8 mouse cellular contexts compared by ENCODE assay signal in genomic region chr11:78247012-78247348, GRCm38 (mm10). TPM values are rescaled to one million over a fixed set of nuclear protein-coding genes. Genes with fewer than 3 reads are reported as not detected.
DNase-seq lines count a peak whose midpoint lies in the region; ATAC-seq and TF ChIP-seq lines count a peak whose summit lies in the region.

No protein-coding gene starts in this region.

- H3K9ac ChIP-seq in embryonic facial prominence, embryonic 13.5 days, result no peak overlapping the region
- no peak overlapping the region for H3K9ac ChIP-seq in hindbrain, postnatal 0 days (replicated peaks; ENCODE audit: low read length)

- DNase-seq in layer of hippocampus, adult 2 months (ENCODE audit: low spot score in 2 of 2), result no peak
- no peak for DNase-seq in layer of hippocampus, adult 9-11 months
- no peak for DNase-seq in hindbrain, postnatal 0 days (ENCODE audit: low spot score)
- DNase-seq in adrenal gland, postnatal 4 days (ENCODE audit: low spot score in 2 of 2), result no peak
- DNase-seq in frontal cortex, postnatal 36 days (ENCODE audit: low spot score in 2 of 2), result no peak
- DNase-seq in adrenal gland, postnatal 25 days, result no peak

- H3K27me3 ChIP-seq in embryonic facial prominence, embryonic 13.5 days, result no peaks in the 10 kb centered on the region
- H3K27me3 ChIP-seq in hindbrain, postnatal 0 days (ENCODE audit: insufficient read depth, low read length), result no peaks in the 10 kb centered on the region
- H3K27me3 ChIP-seq in myocyte (ENCODE audit: control insufficient read depth, insufficient read depth, insufficient read length), result no peaks in the 10 kb centered on the region

- peaks cover 32% of the 10 kb centered on the region for H3K4me1 ChIP-seq in embryonic facial prominence, embryonic 13.5 days
- peaks cover 14% of the 10 kb centered on the region for H3K4me1 ChIP-seq in hindbrain, postnatal 0 days (ENCODE audit: insufficient read depth, low read length)

- TF ChIP-seq POLR2A in myocyte (IDR thresholded peaks at IDR 0.05; ENCODE audit: insufficient read length, low read depth), result no peak

- H3K4me2 ChIP-seq in embryonic facial prominence, embryonic 13.5 days, result peak overlapping the region; percentile 79
- peak overlapping the region; percentile 81 for H3K4me2 ChIP-seq in hindbrain, postnatal 0 days (ENCODE audit: low read depth, low read length)
- peak overlapping the region; percentile 85 for H3K4me2 ChIP-seq in myocyte (ENCODE audit: low read depth)

- no peak overlapping the region for H3ac ChIP-seq in myocyte (ENCODE audit: control insufficient read depth, insufficient read length)

- H3K79me2 ChIP-seq in myocyte (ENCODE audit: control insufficient read depth, insufficient read depth), result peaks cover 82% of the 10 kb centered on the region

- ATAC-seq in embryonic facial prominence, embryonic 13.5 days (ENCODE audit: insufficient number of reproducible peaks, insufficient read depth, low FRiP score, low TSS enrichment, low read depth), result no peak
- ATAC-seq in hindbrain, postnatal 0 days, result no peak

- 62% methylated on average over 3 of the region's 3 CpGs for WGBS in embryonic facial prominence, embryonic 13.5 days
- 81% methylated on average over 3 of the region's 3 CpGs for WGBS in hindbrain, postnatal 0 days

- H3K27ac ChIP-seq in layer of hippocampus, adult 2 months, result 0 out of 2 replicates have a peak overlapping the region, but pooled peaks have one; percentile 98
- no peak overlapping the region for H3K27ac ChIP-seq in embryonic facial prominence, embryonic 13.5 days
- H3K27ac ChIP-seq in hindbrain, postnatal 0 days, result no peak overlapping the region

- H3K9me3 ChIP-seq in embryonic facial prominence, embryonic 13.5 days, result no peaks in the 10 kb centered on the region
- H3K9me3 ChIP-seq in hindbrain, postnatal 0 days (ENCODE audit: low read length), result no peaks in the 10 kb centered on the region

- H3K4me3 ChIP-seq in layer of hippocampus, adult 2 months, result peak overlapping the region; percentile 99; the same call in 1 of the 2 replicates
- peak overlapping the region; percentile 96; the same call in 1 of the 2 replicates for H3K4me3 ChIP-seq in embryonic facial prominence, embryonic 13.5 days
- no peak overlapping the region for H3K4me3 ChIP-seq in hindbrain, postnatal 0 days (ENCODE audit: low read length)
- H3K4me3 ChIP-seq in myocyte, result peak overlapping the region; percentile 97

- peaks cover 20% of the 10 kb centered on the region for H3K36me3 ChIP-seq in embryonic facial prominence, embryonic 13.5 days
- H3K36me3 ChIP-seq in hindbrain, postnatal 0 days (ENCODE audit: insufficient read depth, low read length), result peaks cover 5% of the 10 kb centered on the region; the same call in 1 of the 2 replicates
- peaks cover 6% of the 10 kb centered on the region for H3K36me3 ChIP-seq in myocyte (ENCODE audit: control insufficient read depth, insufficient read depth)

- no peak for TF ChIP-seq CTCF in layer of hippocampus, adult 2 months (conservative IDR thresholded peaks at IDR 0.05)
- TF ChIP-seq CTCF in hindbrain, postnatal 0 days (IDR thresholded peaks at IDR 0.05; ENCODE audit: low read depth), result no peak

TF ChIP-seq in myocyte, 11 proteins besides CTCF, POLR2A, EP300 and RAD21:
- TF ChIP-seq USF1 (IDR thresholded peaks at IDR 0.05; ENCODE audit: low read depth), result no peak
- TF ChIP-seq MYOD1 (IDR thresholded peaks at IDR 0.05; ENCODE audit: control insufficient read depth in 1 of 3, insufficient read length in 2 of 3, low read depth in 2 of 3), result no peak

RNA-seq across cellular contexts. Expression of gene Supt6, which starts 1.2 kb away (rescaled TPM):
- total RNA-seq in layer of hippocampus, adult 2 months (2021), result 100 to 1,000 TPM; 132 to 137 TPM
- 30.3 and 32.2 TPM in 2 replicates for polyA plus RNA-seq in embryonic facial prominence, embryonic 13.5 days (2015; fragmentation: Nextera tagmentation; extraction: Ambion mirVana)
- 34.2 and 36.0 TPM in 2 replicates for total RNA-seq in hindbrain, postnatal 0 days (2014; rRNA removed)
- polyA plus RNA-seq in hindbrain, postnatal 0 days (2015; fragmentation: Nextera tagmentation; extraction: Ambion mirVana), result 17.1 and 19.0 TPM in 2 replicates
- 42.3 TPM for polyA plus RNA-seq in myocyte (2012; fragmentation: generic; extraction: Trizol)
- 10 to 100 TPM; 63.3 to 69.2 TPM for total RNA-seq in adrenal gland, postnatal 4 days (2021)
- total RNA-seq in adrenal gland, postnatal 25 days (2021), result 65.2 and 74.6 TPM in 2 replicates

RNA-seq across cellular contexts. Expression of gene Sdf2, which starts 1.4 kb away (rescaled TPM):
- 10 to 100 TPM; 66.8 to 69.1 TPM for total RNA-seq in layer of hippocampus, adult 2 months (2021)
- polyA plus RNA-seq in embryonic facial prominence, embryonic 13.5 days (2015; fragmentation: Nextera tagmentation; extraction: Ambion mirVana), result 81.9 and 90.6 TPM in 2 replicates
- 77.1 and 112 TPM in 2 replicates for total RNA-seq in hindbrain, postnatal 0 days (2014; rRNA removed)
- 107 and 113 TPM in 2 replicates for polyA plus RNA-seq in hindbrain, postnatal 0 days (2015; fragmentation: Nextera tagmentation; extraction: Ambion mirVana)
- polyA plus RNA-seq in myocyte (2012; fragmentation: generic; extraction: Trizol), result 98.6 TPM
- total RNA-seq in adrenal gland, postnatal 4 days (2021), result 10 to 100 TPM; 79.3 to 87.3 TPM
- 96.9 and 111 TPM in 2 replicates for total RNA-seq in adrenal gland, postnatal 25 days (2021)

RNA-seq across cellular contexts. Expression of gene 2610507B11Rik, which starts 14.6 kb away (rescaled TPM):
- 100 to 1,000 TPM; 192 to 198 TPM for total RNA-seq in layer of hippocampus, adult 2 months (2021)
- polyA plus RNA-seq in embryonic facial prominence, embryonic 13.5 days (2015; fragmentation: Nextera tagmentation; extraction: Ambion mirVana), result 73.7 and 79.6 TPM in 2 replicates
- total RNA-seq in hindbrain, postnatal 0 days (2014; rRNA removed), result 86.2 and 93.6 TPM in 2 replicates
- polyA plus RNA-seq in hindbrain, postnatal 0 days (2015; fragmentation: Nextera tagmentation; extraction: Ambion mirVana), result 78.2 and 79.0 TPM in 2 replicates
- 65.8 TPM for polyA plus RNA-seq in myocyte (2012; fragmentation: generic; extraction: Trizol)
- 100 to 1,000 TPM; 137 to 138 TPM for total RNA-seq in adrenal gland, postnatal 4 days (2021)
- 163 and 168 TPM in 2 replicates for total RNA-seq in adrenal gland, postnatal 25 days (2021)

RNA-seq across cellular contexts. Expression of gene BC030499, which starts 43.7 kb away (rescaled TPM):
- 10 to 100 TPM in 1 of 2 experiments, 1 to 10 TPM in 1; 5.6 to 12.2 TPM for total RNA-seq in layer of hippocampus, adult 2 months (2021)
- 0.28 TPM in 1 of 2 replicates, not detected in the other for polyA plus RNA-seq in embryonic facial prominence, embryonic 13.5 days (2015; fragmentation: Nextera tagmentation; extraction: Ambion mirVana)
- total RNA-seq in hindbrain, postnatal 0 days (2014; rRNA removed), result 0.10 TPM in 1 of 2 replicates, not detected in the other
- 0.15 TPM in 1 of 2 replicates, not detected in the other for polyA plus RNA-seq in hindbrain, postnatal 0 days (2015; fragmentation: Nextera tagmentation; extraction: Ambion mirVana)
- 0.20 TPM for polyA plus RNA-seq in myocyte (2012; fragmentation: generic; extraction: Trizol)
- total RNA-seq in adrenal gland, postnatal 4 days (2021), result 1 to 10 TPM in 1 of 2 experiments, under 1 TPM in 1; 0.73 to 1.5 TPM
- total RNA-seq in adrenal gland, postnatal 25 days (2021), result 1.3 and 1.7 TPM in 2 replicates

RNA-seq across cellular contexts. Expression of gene Proca1, which starts 53.8 kb away (rescaled TPM):
- 1 to 10 TPM; 3.7 to 5.5 TPM for total RNA-seq in layer of hippocampus, adult 2 months (2021)
- 3.2 and 4.1 TPM in 2 replicates for polyA plus RNA-seq in embryonic facial prominence, embryonic 13.5 days (2015; fragmentation: Nextera tagmentation; extraction: Ambion mirVana)
- 1.9 and 4.9 TPM in 2 replicates for total RNA-seq in hindbrain, postnatal 0 days (2014; rRNA removed)
- 5.6 and 5.8 TPM in 2 replicates for polyA plus RNA-seq in hindbrain, postnatal 0 days (2015; fragmentation: Nextera tagmentation; extraction: Ambion mirVana)
- 0.14 TPM for polyA plus RNA-seq in myocyte (2012; fragmentation: generic; extraction: Trizol)
- total RNA-seq in adrenal gland, postnatal 4 days (2021), result 1 to 10 TPM; 7.9 to 8.8 TPM
- total RNA-seq in adrenal gland, postnatal 25 days (2021), result 14.6 and 16.8 TPM in 2 replicates
